Mouse (Mus musculus): ENCODE data around the gene Opa3.

DNA sequence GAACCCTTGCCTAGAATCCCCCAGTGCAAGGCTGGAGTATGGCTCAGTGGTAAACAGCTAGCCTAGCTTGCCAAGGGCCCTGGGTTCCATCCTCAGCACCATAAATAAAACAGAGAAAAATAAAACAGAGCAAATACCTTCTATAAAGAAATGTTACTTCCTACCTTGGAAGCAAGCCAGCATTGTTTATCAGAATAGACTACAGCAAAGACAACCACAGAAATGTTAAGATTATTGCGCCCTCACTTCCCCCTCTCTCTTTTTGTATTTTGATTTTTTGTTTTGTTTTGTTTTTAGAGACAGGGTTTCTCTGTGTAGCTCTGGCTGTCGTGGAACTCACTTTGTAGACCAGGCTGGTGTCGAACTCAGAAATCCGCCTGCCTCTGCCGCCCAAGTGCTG lies 69.7 kb downstream of the Opa3 start:
- TF ChIP-seq CTCF (IDR thresholded peaks at IDR 0.05; ENCODE audit: borderline replicate concordance, extremely low read depth, insufficient read depth, insufficient read length) (no peak), POLR2A (IDR thresholded peaks at IDR 0.05; ENCODE audit: borderline replicate concordance, extremely low read depth, insufficient read depth, insufficient read length, poor library complexity, severe bottlenecking) (no peak)

Measured in brain, embryonic 14.5 days (tissue).